Mouse (Mus musculus): ENCODE results near the gene Clcn3.

GRCm38 (mm10) chr8:60869761-60870160, 113.3 kb downstream of the Clcn3 start:
- TF ChIP-seq CTCF (IDR thresholded peaks at IDR 0.05; ENCODE audit: borderline replicate concordance, insufficient read depth, low read length): no peak
- no peak for TF ChIP-seq POLR2A (IDR thresholded peaks at IDR 0.05; ENCODE audit: low read depth, low read length)

Data from embryonic fibroblast, embryonic 13.5 days (primary cell).